Mouse (Mus musculus) thymus, postnatal 4 days (tissue): Measurements from ENCODE around the gene Muc3a.

Experiments used
- DNase-seq: peaks from one replicate; pipeline ENCODE4 v3.0.0; 2021

Gene Muc3a

GRCm38 (mm10) chr5:137212289-137212688 is at the start of gene Muc3a:
Gene Muc3a (minus strand): TSS chr5:137212389.
- no peak for DNase-seq

DNA sequence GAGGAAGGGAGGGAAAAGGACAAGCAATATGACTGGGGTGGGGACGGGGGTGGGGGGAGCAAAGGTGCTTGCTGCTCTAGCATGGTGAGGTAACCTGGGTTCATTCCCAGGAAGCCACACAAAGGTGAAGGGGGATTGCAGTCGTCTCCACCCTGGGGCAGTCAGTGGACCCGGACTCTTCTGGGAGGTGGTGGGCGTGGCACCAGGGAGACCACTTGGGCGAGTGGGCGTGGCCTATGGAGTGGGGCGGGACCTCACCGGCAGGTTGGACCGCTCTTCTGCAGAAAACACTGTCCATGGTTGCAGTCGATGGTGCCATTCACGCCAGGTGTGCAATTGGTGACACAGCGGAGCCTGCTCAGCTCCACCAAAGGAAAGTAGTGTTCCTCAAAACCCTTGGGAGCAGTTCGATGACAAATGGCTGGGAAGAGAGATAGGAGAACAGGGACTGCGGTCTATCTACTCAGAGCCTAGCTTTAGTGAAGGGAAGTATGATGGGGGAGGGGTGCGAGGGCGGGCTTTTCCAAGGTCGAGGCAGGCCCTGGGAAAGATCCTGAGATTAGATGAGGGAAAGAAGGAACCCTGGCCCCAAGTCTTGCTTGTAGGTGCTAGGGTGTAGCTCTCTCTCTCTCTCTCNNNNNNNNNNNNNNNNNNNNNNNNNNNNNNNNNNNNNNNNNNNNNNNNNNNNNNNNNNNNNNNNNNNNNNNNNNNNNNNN is 917 bp downstream of the Muc3a start:
- DNase-seq, result peak; percentile 55

GRCm38 (mm10) chr5:137210689-137211088 is 1.5 kb downstream of the Muc3a start:
- no peak for DNase-seq

GRCm38 (mm10) chr5:137205301-137205700 is 6.9 kb downstream of the Muc3a start:
- no peak for DNase-seq

- DNase-seq, result no peak
Measured at GRCm38 (mm10) chr5:137194488-137195120, 17.6 kb downstream of the Muc3a start.

- no peak for DNase-seq
Measured at GRCm38 (mm10) chr5:137193279-137193952, 18.8 kb downstream of the Muc3a start.

DNA sequence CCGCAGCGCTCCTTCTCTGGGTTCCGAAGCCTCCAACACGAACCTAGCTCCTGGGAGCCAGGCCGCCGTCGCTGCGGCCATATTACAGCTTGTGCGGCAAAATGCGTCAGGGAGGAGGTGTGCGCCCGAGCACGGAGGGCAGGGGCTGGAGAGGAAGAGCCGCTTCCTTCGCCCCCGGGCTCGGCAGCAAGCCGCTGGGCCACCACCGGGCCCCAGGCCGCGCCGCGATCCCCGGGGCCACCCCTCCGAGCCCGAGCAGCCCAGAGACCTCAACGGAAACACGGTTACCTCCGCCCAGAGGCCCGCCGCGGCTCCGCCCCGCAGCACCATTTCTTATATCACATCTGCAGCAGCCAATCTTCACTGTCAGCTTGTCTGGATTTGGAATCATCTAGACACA is 22.9 kb downstream of the Muc3a start:
- DNase-seq, result peak; percentile 74

- DNase-seq, result no peak
Measured at GRCm38 (mm10) chr5:137185362-137185761, 26.8 kb downstream of the Muc3a start.

- DNase-seq, result peak; percentile 30
Measured at GRCm38 (mm10) chr5:137179646-137180374, 32.4 kb downstream of the Muc3a start.

- DNase-seq, result no peak
Measured at GRCm38 (mm10) chr5:137173967-137174366, 38.2 kb downstream of the Muc3a start.

DNA sequence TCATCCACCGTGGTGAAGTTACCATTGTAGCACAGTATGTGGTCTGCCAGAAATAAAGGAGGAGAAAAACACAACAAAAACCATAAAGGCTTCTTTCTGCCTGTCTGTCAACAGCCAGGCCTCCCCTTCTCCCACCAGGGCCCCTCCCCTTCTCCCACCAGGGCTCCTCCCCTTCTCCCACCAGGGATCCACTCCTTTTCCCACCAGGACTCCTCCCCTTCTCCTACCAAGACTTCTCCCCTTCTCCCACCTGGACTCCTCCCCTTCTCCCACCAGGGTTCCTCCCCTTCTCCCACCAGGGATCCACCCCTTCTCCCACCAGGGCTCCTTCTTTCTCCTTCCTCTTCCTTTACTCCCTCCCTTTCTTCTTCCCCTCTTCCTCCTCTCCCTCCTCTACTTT is 39.6 kb downstream of the Muc3a start:
- DNase-seq, result no peak

DNA sequence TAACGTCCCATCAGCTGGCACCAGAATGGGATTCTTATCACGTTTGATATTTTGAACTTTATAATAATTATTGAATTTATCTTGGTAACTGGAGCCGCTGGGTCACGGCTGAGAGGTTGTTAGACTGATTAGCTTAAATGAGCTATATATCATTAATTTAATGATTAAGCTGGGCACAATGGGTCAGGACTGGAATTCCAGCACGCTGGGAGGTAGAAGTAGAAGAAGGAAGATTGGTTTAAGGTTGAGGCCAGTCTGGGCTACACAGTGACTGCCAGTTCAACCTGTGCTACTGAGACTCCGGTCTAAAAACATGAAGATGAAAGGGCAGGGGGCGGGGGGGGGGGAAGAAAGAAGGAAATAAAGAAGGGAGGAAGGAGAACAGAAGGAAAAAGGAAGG is 40.7 kb downstream of the Muc3a start:
- no peak for DNase-seq

GRCm38 (mm10) chr5:137170836-137171380 is 41.3 kb downstream of the Muc3a start:
- DNase-seq, result no peak

DNA sequence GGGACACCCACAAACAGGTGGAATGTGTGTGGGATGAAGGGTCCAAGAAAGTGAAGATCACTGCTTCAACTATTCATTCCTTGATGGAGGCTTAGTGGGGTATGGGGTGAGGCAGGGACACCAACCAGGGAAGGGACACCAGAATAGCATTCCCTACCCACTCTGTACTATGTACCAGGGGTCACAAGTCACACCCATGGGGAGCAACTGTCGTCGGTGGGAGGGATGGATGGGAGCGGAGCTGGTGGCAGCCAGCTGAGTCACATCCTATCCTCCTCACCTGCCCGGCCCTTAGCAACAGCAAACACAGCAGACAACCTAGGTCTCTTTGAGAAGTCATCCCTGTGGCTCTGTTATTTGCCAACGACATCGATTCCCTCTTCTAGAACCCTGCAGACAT is 44.6 kb downstream of the Muc3a start:
- no peak for DNase-seq

GRCm38 (mm10) chr5:137166012-137166411 is 46.2 kb downstream of the Muc3a start:
- no peak for DNase-seq

DNA sequence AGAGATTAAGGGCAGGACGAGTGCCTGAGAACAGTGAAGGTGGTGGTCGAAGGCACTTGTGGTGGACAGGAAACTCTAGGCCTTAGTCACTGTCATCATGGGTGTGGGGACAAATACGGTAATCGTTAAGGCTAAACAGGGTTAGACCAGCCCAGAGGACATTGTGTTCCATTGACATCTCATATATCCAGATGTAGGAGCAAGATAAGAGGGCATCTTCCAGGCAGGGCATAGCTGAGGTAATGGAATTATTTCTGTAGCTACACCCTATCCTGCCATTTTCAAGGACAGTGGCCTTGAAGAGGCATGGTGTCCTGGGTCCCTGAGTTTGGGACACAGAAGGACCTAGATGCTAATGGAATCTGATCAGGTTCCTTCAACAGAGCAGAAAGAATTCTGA is 50.3 kb downstream of the Muc3a start:
- no peak for DNase-seq

DNA sequence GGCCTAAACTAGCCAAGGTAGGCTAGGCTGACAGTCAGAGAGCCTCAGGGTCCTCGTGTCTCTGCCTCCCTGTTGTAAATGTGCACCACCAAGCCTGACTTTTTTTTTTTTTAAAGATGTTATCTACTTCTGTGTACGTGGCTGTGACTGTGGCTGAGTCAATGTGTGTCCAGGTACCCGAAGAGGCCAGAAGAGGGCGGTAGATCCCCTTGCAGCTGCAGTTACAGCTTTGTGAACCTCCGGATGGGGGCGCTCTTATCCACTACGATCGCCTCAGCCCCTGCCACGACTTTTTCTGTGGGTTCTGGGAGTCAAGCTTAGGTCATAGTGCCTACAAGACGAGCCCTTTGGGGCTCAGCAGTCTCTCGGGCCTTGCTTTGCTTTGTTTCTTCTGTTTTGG is 52.7 kb downstream of the Muc3a start:
- peak; percentile 94 for DNase-seq
